Mouse (Mus musculus): Measurements from ENCODE around the gene Rasgef1c.

Rasgef1c gene

DNA sequence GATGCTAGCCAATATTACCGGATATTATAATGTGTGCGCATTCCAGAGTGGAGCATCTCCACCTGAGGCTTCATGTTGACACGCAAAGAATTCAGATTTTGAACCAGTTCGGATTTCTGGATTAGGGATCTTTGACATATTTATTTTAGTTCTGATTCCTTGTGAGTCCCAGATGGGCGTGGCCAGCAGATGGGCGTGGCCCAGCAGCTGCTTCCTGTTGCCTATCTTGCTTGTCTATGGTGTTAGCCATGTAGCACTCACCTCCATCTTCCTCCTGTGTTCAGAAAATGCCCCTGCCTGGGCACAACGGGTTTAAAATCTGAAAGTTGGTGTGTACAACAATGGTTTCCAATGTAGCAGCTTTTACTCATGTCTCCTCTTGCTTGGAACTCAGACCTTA, 24.5 kb downstream of the Rasgef1c start:
- no peak for DNase-seq (ENCODE audit: low spot score)

DNA sequence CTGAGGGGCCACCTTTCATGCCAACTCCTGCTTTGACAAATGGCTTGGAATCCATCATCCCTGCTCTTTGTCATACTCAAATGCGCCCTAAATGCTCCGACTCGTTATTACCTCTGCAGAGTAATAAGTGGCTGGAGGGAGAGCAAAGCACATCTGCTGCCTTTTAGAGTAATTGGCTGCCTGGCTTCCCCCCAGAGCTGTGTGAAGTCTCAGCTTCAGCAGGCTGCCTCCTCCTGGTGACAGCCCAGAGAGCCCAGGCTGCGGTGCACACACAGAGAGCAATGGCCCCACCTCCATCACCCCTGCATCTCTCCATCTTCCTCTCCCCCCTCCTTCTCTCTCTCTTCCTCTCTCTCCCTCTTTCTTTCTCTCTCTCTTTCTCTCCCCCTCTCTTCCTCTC, 25.5 kb downstream of the Rasgef1c start:
- DNase-seq (ENCODE audit: low spot score): no peak

DNA sequence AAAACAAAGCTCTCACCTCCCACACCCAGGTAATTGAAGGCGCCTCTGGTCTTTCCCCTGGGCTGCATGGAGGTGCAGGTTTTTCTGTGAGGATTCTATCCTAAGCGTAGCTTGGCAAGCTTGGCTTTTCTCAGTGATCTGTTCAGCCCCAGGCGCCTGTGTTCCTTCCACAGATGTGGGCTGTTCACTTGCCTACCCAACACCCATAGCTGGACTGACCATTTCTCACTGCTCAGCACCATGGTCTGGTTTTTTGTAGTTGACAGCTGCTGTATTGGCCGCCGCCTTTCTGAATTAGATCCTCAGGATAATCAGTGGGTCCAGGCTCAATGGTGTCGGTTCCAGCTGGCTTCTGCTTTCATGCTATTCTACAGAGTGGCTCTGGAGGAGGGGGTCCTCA, 26.0 kb downstream of the Rasgef1c start:
- no peak for DNase-seq (ENCODE audit: low spot score)

DNA sequence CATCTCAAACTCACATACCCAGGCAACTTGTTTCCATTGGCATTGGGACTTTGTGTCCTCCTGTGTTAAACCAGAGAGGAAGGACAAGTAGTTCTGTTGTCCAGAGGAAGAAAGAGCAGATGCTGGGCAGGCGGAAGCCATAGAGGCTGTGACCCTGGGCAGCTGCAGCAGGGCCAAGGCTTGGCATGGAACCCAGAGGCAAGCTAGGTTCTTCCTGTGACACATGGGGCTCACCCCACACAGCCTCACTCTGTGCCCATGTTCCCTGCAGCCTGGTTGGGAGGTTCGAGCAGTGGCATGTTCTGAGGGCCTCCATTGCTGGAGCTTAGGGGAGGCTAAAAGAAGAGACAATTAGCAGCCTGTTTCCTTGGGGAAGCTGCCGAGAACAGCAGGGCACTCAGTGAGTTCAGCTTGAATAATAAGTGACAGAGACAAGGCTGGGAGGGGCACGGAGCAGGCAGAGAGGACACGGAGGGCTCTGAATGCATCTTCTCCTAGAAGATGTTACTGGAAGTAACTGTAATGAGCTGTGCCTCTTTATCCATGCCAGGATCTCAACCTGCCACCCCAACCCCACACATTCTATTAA, 29.5 kb downstream of the Rasgef1c start:
- no peak for DNase-seq (ENCODE audit: low spot score)

DNA sequence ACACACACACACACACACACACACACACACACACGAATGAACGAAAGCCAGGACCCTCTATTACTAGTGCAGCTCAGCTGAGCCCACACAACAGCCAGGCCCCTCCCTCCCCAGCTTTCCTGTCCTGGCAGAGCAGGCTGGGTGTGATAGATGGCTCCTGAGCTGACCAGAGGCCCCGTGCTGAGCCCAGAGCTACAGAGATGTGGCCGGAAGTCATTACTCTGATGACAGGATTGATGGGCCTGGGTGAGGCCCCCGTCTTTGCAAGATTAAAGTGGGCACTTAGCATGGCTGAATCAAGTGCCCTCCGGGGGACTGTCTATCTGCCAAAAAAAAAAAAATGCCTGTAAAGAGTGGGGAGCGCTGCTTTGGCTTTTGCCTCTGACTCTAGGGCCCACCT, 30.2 kb downstream of the Rasgef1c start:
- no peak for DNase-seq (ENCODE audit: low spot score)

DNA sequence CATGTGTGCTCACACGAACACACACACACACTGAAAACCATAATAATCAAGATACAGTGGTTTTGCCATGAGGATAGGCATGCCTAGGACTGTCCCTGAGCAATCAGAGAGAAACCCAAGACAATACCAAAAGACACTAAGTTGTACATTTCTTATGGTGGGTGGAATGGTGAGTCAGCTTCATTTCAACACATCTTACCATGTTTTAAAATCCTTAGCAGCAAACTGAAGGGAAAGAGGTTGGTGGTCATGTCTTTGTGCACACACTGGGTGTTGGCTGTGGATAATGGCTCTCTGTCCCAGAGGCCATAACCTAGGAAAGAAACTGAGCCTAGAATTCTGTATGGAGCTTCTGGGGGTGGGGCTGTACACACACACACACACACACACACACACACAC, 32.2 kb downstream of the Rasgef1c start:
- DNase-seq (ENCODE audit: low spot score): no peak

DNA sequence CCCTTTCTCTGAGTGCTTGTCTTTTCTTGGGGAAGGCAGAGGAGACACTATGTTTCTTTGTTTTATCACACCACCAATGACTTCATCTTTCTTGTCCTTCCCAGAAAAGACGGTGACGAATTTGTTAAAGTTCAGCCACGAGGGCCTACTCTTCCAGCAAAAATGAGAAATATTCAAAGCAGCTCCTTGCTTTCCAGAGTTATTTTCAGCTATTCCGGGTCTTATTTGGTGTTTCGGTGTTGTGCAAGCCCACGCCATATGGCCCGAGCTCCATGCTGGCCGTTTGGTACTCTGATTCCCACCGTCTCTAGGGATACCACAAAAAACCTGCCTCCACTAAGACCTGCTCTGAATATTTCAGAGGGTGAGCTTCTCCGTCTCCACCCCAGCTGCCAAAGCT, 32.7 kb downstream of the Rasgef1c start:
- no peak for DNase-seq (ENCODE audit: low spot score)

DNA sequence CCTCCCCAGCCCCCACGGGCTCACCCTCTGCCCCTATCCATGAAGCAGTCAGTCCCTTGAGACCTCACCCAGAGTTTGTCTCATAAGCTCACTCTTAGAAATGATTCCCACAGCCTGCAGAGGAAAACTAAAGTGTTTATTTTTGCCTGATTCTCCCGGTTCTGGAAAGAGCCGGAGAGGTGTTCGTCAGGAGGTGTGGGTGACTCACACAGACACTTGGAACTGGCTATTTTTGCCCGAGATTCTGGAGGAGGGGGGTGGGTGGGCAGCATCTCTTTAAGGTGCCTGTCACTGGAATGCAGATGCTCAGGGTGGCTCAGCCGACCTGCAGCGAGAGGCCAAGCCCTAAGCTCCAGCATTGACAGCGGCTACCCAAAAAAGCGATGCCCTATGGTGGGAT, 34.8 kb downstream of the Rasgef1c start:
- DNase-seq (ENCODE audit: low spot score): no peak

DNA sequence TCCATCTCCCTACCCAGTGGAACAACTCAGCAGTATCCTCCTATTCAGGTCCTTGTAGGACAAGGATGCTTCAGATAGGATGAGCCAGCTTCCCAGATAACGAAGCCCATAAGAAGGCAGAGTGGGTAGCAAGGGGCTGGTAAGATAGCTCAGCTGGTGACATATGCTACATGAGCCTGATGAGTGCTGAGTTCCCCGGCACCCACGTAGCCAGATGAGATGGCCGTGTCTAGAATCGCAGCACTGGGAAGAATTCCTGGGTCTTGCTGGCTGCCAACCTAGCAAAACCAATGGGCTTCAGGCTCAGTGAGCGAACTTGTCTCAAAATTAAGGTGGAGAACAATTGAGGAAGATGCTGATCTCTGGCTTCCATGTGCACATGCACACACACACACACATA, 36.1 kb downstream of the Rasgef1c start:
- DNase-seq (ENCODE audit: low spot score): no peak

DNA sequence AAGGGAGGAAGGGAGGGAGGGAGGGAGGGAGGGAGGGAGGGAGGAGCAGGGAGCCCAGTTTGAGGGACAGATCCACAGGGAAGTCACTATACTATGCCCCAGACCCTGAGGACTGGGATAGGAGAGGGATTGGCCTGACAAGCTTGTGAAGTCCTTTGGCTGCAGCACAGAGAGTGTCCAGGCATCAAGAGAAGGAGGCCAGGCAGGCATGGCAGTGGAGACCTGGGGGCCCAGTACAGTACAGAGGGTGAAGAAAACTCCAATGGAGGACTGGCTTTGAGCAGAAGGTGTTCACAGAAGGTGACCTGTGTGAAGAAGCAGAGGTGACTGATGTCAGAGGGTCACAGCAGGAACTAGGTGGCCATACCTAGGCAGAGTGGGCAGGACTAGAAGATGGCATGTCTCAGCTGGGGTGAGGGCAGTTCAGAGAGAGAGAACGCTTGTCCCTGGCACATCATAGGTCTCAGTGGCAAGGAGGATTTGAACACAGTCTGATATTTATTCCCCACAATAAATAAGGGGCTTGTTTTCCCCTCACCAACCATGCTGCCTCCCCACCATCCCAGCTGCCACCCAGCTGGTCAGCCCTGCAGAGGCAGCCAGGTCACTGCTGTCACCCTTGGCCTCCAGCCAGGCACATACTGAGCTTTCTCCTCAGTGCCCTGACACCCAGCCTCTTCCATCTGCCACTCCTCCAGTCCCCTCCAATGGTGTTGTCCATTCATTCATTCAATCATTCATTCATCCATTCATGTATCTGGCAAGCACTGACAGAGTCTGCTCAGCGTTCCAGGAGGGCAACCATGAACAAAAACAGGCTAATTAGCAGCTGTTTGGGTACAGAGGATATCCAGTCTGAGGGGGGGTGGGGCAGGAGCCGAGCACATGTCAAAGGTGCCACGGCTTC, 36.9 kb downstream of the Rasgef1c start:
- no peak for DNase-seq (ENCODE audit: low spot score)

DNA sequence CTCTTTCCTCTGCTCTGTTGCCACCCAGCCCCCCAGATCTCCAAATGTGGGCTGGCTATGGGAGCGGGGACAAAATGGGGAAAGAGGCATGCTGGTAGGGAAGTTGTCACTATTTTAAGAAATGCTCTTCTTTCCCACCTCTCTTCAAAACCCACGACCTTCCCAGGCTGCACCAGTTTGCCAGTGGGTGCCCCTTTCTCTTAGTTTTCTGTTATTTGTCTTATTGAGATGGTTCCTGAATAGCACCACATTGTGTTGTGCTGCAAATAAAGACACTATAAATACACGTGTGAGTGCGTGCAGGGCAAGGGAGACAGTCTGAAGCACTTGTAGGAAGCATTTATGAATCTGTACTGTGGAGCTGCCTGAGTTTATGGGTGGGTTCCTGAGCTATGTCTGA, 41.2 kb downstream of the Rasgef1c start:
- no peak for DNase-seq (ENCODE audit: low spot score)

DNA sequence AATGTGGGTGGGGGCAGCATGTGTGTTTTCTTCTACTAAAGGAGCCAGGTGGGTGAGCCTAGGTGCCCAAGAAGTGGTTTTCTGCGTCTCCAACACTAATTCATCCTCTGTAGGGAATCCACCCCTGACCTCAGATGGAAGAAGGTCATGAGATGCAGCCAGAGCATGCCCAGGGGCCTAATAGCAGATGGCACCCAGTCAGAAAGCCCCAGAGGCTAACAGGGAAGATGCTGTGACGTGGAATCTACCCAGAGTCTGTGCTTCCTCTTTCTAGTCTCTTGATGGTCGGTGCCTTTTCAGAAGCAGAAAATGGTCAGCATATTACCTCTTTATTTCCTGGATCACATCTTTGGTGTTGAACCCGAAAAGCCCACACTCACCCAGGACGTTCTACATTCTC, 42.3 kb downstream of the Rasgef1c start:
- no peak for DNase-seq (ENCODE audit: low spot score)

DNA sequence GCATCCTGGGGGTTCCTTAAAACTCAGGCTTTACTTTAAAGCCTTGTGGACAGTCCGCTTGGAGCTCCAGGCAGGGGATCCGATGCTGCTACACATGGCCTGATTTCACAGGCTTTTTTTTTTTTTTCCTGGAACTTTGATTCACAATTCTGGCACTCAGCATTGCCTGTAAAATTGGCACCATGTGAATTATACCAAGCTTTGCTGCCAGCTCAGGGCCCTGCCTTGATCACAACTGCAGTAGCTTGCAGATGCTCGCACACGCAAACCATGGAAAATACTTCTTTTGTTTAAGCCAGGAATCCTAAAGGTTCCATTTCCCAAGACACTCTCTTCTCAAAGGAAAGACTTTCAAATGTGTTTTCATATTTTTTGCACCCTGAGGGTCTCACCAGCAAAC, 44.1 kb downstream of the Rasgef1c start:
- no peak for DNase-seq (ENCODE audit: low spot score)

DNA sequence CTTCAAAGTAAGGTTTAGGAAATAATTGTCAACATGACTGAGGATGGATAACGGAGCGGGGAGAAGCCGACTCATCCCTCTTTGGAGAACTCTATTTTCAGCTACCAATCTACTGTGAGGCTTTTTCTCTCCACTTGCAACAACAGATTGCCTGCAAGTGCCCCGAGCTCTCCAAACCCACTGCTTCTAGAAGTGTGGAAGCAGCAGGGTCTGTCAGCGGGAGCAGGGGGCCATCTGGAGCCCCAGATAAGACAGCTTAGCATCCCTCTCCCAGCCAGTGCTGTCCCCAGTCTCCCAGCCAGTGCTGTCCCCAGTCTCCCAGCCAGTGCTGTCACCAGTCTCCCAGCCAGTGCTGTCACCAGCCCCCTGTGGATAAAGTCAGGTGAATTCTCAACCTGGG, 48.2 kb downstream of the Rasgef1c start:
- DNase-seq (ENCODE audit: low spot score): no peak

DNA sequence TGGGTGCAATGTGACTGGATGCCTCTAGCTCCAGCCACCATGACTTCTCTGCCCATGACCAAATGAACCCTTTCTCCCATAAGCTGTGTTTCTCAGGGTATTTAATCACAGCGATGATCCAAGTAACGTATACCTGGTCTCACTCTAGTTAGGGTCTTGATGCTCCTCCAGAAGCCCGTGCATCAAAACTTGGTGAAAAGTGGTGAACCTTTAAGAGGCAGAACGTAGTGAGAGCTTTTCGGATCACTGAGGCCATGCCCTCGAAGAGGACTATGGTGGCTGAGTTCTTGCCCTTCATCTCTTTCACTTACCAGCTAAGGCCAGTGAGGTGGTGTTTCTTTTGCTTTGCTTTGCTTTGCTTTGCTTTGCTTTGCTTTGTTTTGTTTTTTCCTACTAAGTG, 52.0 kb downstream of the Rasgef1c start:
- no peak for DNase-seq (ENCODE audit: low spot score)

DNA sequence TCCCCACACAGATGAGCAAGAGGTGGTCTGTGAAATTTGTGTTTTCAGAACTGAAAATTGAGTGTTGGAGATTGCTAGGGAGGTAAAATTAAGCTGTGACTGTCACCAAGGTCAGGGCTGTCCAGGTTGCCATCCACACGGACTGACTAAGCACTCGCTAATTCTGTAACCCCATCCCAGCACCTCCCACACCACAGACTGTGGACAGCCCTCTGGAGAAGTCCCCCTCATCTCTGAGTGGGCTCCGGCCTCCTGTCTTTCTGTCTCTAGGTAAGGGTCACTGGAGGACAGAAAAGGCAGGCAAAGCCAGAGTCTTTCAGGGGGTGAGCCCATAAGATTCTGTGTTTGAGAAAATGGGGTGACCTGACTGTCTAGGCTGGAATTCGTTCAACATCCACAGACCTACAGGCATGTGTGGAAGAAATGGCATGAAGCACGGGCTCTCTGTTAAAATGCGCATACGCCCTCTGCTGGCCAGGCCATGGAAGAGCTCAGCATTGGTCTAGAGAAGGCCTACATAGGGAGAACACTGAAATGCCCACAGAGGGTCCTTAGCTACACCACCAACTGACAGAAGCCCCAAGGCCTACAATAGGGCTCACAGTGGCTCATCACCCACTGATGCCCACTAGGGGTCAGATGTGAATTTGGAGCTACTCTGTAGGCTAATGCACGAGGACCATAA, 54.1 kb downstream of the Rasgef1c start:
- no peak for DNase-seq (ENCODE audit: low spot score)

DNA sequence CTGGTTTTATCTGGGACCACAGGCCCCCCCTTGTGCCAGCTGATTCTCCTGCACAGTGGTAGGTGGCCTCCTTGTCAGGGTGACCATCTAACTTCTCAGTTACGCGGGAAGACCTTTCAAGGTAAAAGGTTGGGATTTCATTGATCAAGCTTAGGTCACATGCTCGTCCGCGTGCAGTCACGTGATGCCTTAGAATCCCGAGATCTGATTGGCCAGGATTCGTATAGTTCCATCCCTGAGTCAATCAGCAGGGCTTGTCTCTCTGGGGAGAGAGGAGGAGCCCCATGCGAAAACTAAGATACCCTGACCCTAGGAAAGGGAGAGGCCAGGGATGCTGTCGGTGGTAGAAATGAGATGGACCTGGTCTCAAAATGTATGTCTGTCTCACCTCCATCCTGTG, 56.4 kb downstream of the Rasgef1c start:
- no peak for DNase-seq (ENCODE audit: low spot score)

DNA sequence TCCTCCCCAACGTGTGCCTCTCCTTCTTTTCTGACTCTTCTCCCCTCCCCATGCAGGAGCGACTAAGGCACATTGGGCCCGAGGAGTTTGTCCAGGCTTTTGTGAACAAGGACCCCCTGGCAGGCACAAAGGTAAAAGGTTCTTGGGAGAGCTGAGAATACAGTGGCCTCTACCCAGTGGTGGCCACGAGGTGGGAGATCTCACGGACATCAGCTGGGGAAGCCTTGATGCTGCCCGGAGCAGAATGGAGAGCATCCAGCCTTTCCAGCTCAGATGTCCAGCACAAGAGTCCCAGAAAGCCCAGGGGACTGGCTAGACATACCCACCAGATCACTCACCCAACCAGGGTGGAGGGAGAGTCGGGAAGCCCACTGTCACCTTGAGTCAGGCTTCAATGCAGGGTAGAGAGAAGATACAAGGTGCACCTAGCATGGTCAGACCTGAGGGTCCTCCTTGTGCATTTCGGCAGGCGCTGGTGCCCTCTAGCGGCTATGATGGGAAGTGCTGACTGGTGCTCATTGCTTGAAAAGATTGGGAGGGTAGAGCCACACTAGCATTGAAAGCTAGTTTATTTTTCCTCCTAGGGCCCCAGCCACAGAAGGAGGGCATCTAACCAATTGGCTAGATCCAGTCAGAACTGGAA, 59.6 kb downstream of the Rasgef1c start:
- no peak for DNase-seq (ENCODE audit: low spot score)

DNA sequence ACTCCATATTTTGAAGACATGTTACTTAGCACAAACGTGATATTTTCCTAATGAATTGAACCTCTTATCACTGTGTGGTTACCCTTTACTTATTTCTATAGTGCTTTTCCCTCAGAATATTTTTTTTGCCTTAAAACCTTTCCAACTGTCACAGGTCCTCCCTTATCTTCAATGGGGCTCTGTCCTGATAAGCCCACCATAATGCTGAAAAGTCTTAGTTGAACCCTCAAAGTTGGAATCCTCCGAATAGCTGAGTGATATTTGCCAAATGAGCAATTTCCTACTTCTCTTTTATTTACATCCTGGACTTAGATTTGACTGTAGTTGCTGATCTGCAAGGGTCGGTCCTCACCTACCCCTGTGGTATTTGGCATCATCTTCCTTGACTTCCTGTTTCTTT, 63.7 kb downstream of the Rasgef1c start:
- DNase-seq (ENCODE audit: low spot score): no peak

DNA sequence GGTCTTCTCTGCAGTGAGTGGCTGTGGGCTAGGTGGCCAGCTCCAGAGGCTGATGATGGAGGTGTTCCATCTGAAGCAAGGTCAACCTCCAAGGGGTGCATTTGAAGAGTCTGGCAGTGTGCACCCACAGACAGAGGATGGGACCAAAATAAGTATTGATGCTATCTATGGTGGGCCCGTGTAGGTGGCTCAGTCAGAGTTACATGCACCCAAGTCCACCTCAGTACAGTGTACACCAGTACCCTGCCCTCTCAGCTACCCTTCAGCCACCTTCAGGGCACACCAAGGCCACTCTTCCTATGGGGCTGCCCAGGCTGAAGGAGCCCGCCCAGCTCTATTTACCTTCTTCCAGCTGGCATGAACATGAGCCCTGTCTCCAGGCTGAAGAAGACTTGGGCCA, 68.1 kb downstream of the Rasgef1c start:
- DNase-seq (ENCODE audit: low spot score): no peak

DNA sequence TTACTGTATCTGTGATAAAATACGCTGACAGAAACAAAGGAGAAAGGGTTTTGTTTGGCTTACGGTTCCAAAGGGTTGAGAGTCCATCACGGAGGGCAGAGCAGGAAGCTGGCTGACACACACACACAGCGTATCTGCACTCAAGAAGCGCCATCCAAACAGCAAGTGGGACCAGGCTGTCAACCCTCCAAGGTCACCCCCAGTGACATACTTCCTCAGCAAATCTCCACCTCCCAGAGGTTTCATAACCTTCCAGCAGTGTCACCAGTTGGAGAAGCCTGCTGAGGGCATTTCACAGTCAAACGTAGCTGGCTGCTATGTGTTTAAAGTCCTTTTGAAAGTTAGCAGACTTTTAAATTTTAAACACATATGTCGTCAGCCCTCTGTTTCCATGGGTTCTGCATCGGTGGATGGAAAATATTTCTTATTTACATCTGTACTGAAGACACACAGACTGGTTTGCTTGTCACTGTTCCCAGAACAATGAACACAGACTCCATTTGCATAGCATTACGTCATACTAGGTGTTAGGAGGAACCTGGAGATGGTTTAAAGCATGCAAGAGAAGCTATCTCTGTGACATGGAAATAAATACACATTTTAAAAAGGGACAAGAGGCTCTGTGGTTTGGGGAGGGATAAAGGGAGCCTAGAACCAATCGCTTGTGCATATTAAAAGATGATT, 72.2 kb downstream of the Rasgef1c start:
- no peak for DNase-seq (ENCODE audit: low spot score)

DNA sequence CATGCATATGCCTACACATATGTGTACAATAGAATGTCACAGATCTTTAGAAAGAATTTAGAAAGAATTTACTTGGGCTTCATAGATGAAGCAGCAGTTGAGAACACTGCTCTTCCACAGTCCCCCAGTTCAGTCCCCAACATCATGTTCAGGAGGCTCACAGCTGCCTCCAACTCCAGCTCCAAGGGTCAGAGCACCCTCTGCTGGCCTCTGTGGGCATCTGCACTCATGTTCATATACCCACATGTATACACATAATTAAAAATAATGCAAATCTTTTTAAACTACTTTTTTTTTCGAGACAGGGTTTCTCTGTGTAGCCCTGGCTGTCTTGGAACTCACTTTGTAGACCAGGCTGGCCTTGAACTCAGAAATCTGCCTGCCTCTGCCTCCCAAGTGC, 73.0 kb downstream of the Rasgef1c start:
- DNase-seq (ENCODE audit: low spot score): no peak
